Mouse (Mus musculus): ENCODE results near the gene Cacnb3. TPM values are rescaled to one million over a fixed set of nuclear protein-coding genes. Genes with fewer than 3 reads are reported as not detected.

The Cacnb3 gene
- polyA plus RNA-seq, 1 experiment from 2014 or later: 15.1 TPM

DNA sequence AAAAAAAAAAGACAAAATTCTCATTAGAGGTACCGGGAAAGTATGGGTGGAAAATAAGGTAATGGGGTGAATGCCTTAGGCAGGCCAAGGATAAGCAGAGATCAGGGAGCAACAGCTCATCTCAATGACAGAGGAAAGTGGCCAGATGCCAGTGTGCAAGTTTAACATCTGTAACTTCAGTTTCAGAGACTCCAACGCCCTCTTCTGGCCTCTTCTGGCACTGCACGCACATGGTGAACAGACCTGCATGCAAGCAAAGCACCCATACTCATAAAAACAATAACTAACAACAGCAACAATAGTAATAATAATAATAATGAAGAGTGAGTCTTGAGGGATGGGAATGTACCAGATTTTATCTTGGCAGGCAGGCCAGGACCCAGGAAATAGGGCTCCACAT is 55.3 kb downstream of the Cacnb3 start:
- H3K4me2 ChIP-seq (replicated peaks; ENCODE audit: low read depth): no peak overlapping the region
- no peaks in the 10 kb centered on the region for H3K27me3 ChIP-seq (ENCODE audit: control insufficient read depth, insufficient read depth, low read length)
- no peak overlapping the region for H3K4me3 ChIP-seq (ENCODE audit: low read depth, low read length)
- no peaks in the 10 kb centered on the region for H3K36me3 ChIP-seq (ENCODE audit: control insufficient read depth, insufficient read depth, low read length)
- H3K4me1 ChIP-seq (replicated peaks; ENCODE audit: control insufficient read depth, insufficient read depth): no peaks in the 10 kb centered on the region
- no peak for DNase-seq (ENCODE audit: low spot score)
- WGBS: 60% methylated on average over 3 of the region's 3 CpGs
- H3K9ac ChIP-seq (ENCODE audit: low read length): no peak overlapping the region
- ATAC-seq (ENCODE audit: low FRiP score, low TSS enrichment): no peak
- no peak overlapping the region for H3K27ac ChIP-seq (replicated peaks)
- TF ChIP-seq EP300 (optimal IDR thresholded peaks at IDR 0.05) (no peak), CTCF (IDR thresholded peaks at IDR 0.05; ENCODE audit: low read depth) (peak; percentile 30)
- H3K9me3 ChIP-seq (ENCODE audit: control insufficient read depth, low read length): no peaks in the 10 kb centered on the region

DNA sequence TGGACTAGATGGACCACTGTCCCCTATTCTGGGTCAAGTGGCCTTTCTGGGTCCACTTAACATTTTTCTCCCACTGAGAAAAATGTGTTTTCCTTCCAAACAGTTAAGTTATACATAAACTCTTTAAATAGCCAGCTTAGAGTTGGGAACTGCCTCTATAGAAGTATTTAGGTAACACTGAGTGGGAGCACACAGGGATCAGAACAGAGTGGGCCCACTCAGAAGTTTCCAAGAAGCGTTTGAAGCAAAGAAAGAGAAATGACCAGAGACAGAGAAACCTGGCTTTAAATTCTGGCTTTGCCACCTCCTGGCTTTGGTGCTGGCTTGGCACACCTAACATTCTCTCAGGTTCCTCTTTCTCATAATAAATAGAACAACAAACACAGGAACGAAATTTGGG is 59.0 kb downstream of the Cacnb3 start:
- Histone ChIP-seq H3K4me2 (replicated peaks; ENCODE audit: low read depth) (no peak overlapping the region), H3K4me1 (replicated peaks; ENCODE audit: control insufficient read depth, insufficient read depth) (no peaks in the 10 kb centered on the region; the same call in 1 of the 2 replicates), H3K9me3 (ENCODE audit: control insufficient read depth, low read length) (no peaks in the 10 kb centered on the region), H3K4me3 (ENCODE audit: low read depth, low read length) (no peak overlapping the region), H3K27me3 (ENCODE audit: control insufficient read depth, insufficient read depth, low read length) (no peaks in the 10 kb centered on the region), H3K9ac (ENCODE audit: low read length) (no peak overlapping the region), H3K27ac (replicated peaks) (no peak overlapping the region), H3K36me3 (ENCODE audit: control insufficient read depth, insufficient read depth, low read length) (no peaks in the 10 kb centered on the region)
- DNase-seq (ENCODE audit: low spot score): no peak
- ATAC-seq (ENCODE audit: low FRiP score, low TSS enrichment): no peak
- WGBS: 77% methylated on average over 2 of the region's 2 CpGs
- TF ChIP-seq EP300 (optimal IDR thresholded peaks at IDR 0.05) (no peak), CTCF (IDR thresholded peaks at IDR 0.05; ENCODE audit: low read depth) (no peak)

DNA sequence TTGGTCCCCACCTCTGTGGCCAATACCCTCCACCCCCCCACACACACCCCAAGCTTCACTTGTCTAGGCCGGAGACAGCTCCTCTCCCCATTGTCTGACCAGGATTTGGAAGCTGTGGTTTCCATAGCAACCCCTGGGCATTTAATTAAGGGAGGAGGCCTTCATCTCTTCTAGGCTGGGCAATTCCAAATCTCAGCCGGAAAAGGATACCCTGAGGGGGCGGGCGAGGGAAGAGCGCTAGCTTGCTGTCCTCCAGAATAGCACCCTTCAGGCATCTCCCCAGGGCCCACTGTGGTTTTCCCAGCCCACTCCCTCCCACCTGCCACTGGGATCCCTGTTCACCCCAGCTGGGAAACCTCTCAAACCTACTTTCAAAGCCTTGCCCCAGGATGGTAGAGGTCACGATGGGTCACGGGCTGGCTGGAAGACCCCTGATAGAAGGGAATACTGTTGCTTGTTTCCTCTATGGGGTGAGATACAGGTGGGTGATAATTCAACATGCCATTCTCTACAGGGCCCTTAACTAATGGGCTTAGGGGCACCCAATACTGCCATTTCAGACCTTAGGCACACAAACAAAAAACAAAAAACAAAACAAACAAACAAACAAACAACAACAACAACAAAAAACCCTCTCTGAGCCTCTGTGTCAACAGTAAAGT is 61.0 kb downstream of the Cacnb3 start:
- 67% methylated on average over 7 of the region's 7 CpGs for WGBS
- Histone ChIP-seq H3K27me3 (ENCODE audit: control insufficient read depth, insufficient read depth, low read length) (no peaks in the 10 kb centered on the region), H3K9me3 (ENCODE audit: control insufficient read depth, low read length) (no peaks in the 10 kb centered on the region), H3K4me2 (replicated peaks; ENCODE audit: low read depth) (no peak overlapping the region), H3K36me3 (ENCODE audit: control insufficient read depth, insufficient read depth, low read length) (no peaks in the 10 kb centered on the region), H3K4me1 (replicated peaks; ENCODE audit: control insufficient read depth, insufficient read depth) (no peaks in the 10 kb centered on the region; the same call in 1 of the 2 replicates), H3K4me3 (ENCODE audit: low read depth, low read length) (no peak overlapping the region), H3K27ac (replicated peaks) (0 out of 2 replicates have a peak overlapping the region, but pooled peaks have one; percentile 8), H3K9ac (ENCODE audit: low read length) (no peak overlapping the region)
- TF ChIP-seq EP300 (optimal IDR thresholded peaks at IDR 0.05) (no peak), CTCF (IDR thresholded peaks at IDR 0.05; ENCODE audit: low read depth) (no peak)
- DNase-seq (ENCODE audit: low spot score) (no peak), ATAC-seq (ENCODE audit: low FRiP score, low TSS enrichment) (no peak)

DNA sequence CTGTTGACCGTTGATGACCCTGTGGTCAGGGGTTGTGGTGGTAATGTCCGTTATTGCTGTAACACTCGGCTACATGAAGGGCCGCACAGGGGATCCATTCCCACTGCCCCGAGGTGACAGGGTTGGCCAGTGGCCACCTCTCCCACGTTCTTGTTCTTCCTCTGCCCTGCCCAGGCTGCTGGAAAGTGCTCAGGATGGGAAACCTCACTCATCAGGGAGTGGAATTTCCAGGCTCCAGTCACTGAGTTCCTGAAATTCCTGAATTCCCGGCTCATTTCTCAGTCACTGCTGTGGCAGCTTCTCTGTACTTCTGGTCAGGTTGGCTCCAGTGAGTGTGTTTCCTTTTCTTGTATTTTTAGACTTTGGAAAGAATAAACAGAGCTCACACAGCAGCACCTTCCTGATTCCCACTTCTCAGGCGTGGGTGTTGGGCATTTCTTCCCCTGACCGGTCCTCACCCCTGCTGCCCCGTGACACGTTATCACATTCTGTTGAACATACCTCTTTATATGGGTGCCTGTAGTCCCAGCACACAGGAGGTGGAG is 61.6 kb downstream of the Cacnb3 start:
- Histone ChIP-seq H3K4me3 (ENCODE audit: low read depth, low read length) (no peak overlapping the region), H3K36me3 (ENCODE audit: control insufficient read depth, insufficient read depth, low read length) (no peaks in the 10 kb centered on the region), H3K9ac (ENCODE audit: low read length) (peak overlapping the region; percentile 4; the same call in 1 of the 2 replicates), H3K4me1 (replicated peaks; ENCODE audit: control insufficient read depth, insufficient read depth) (no peaks in the 10 kb centered on the region; the same call in 1 of the 2 replicates), H3K4me2 (replicated peaks; ENCODE audit: low read depth) (no peak overlapping the region), H3K27me3 (ENCODE audit: control insufficient read depth, insufficient read depth, low read length) (no peaks in the 10 kb centered on the region), H3K27ac (replicated peaks) (0 out of 2 replicates have a peak overlapping the region, but pooled peaks have one; percentile 8), H3K9me3 (ENCODE audit: control insufficient read depth, low read length) (no peaks in the 10 kb centered on the region)
- 26% methylated on average over 11 of the region's 11 CpGs for WGBS
- ATAC-seq (ENCODE audit: low FRiP score, low TSS enrichment) (peak; percentile 49; the same call in 1 of the 2 replicates), DNase-seq (ENCODE audit: low spot score) (peak; percentile 34)
- TF ChIP-seq CTCF (IDR thresholded peaks at IDR 0.05; ENCODE audit: low read depth) (no peak), EP300 (optimal IDR thresholded peaks at IDR 0.05) (peak; percentile 21)

Other genes with a start within 250 kb of the Cacnb3 start
- not detected in 2 replicates for gene Olfr283, start 249.9 kb upstream of the Cacnb3 start, polyA plus RNA-seq (2015; fragmentation: Nextera tagmentation; extraction: Ambion mirVana)
- not detected in 2 replicates for gene Olfr282, start 199.6 kb upstream of the Cacnb3 start, polyA plus RNA-seq (2015; fragmentation: Nextera tagmentation; extraction: Ambion mirVana)
- not detected in 2 replicates for gene Olfr281, start 178.3 kb upstream of the Cacnb3 start, polyA plus RNA-seq (2015; fragmentation: Nextera tagmentation; extraction: Ambion mirVana)
- not detected in 2 replicates for gene OR5BS1P, start 160.9 kb upstream of the Cacnb3 start, polyA plus RNA-seq (2015; fragmentation: Nextera tagmentation; extraction: Ambion mirVana)
- 0.42 and 0.70 TPM in 2 replicates for gene Lalba, start 148.1 kb upstream of the Cacnb3 start, polyA plus RNA-seq (2015; fragmentation: Nextera tagmentation; extraction: Ambion mirVana)
- gene Olfr279, start 138.4 kb upstream of the Cacnb3 start, polyA plus RNA-seq (2015; fragmentation: Nextera tagmentation; extraction: Ambion mirVana): not detected in 2 replicates
- 44.3 and 44.9 TPM in 2 replicates for gene Kansl2, start 96.6 kb upstream of the Cacnb3 start, polyA plus RNA-seq (2015; fragmentation: Nextera tagmentation; extraction: Ambion mirVana)
- 20.8 and 23.9 TPM in 2 replicates for gene Ccnt1, start 59.9 kb upstream of the Cacnb3 start, polyA plus RNA-seq (2015; fragmentation: Nextera tagmentation; extraction: Ambion mirVana)
- 0.19 and 0.36 TPM in 2 replicates for gene 4930415O20Rik, start 59.8 kb upstream of the Cacnb3 start, polyA plus RNA-seq (2015; fragmentation: Nextera tagmentation; extraction: Ambion mirVana)
- gene Adcy6, start 20.8 kb upstream of the Cacnb3 start, polyA plus RNA-seq (2015; fragmentation: Nextera tagmentation; extraction: Ambion mirVana): 9.0 and 9.5 TPM in 2 replicates
- gene Ddx23, start 32.1 kb downstream of the Cacnb3 start, polyA plus RNA-seq (2015; fragmentation: Nextera tagmentation; extraction: Ambion mirVana): 8.2 and 10.3 TPM in 2 replicates
- gene Rnd1, start 46.6 kb downstream of the Cacnb3 start, polyA plus RNA-seq (2015; fragmentation: Nextera tagmentation; extraction: Ambion mirVana): 0.35 and 0.46 TPM in 2 replicates
- 0.70 and 0.76 TPM in 2 replicates for gene Ccdc65, start 77.4 kb downstream of the Cacnb3 start, polyA plus RNA-seq (2015; fragmentation: Nextera tagmentation; extraction: Ambion mirVana)
- gene Fkbp11, start 97.4 kb downstream of the Cacnb3 start, polyA plus RNA-seq (2015; fragmentation: Nextera tagmentation; extraction: Ambion mirVana): 117 and 127 TPM in 2 replicates
- 29.5 and 33.1 TPM in 2 replicates for gene Arf3, start 132.4 kb downstream of the Cacnb3 start, polyA plus RNA-seq (2015; fragmentation: Nextera tagmentation; extraction: Ambion mirVana)
- 0.11 TPM in 1 of 2 replicates, not detected in the other for gene Wnt10b, start 147.3 kb downstream of the Cacnb3 start, polyA plus RNA-seq (2015; fragmentation: Nextera tagmentation; extraction: Ambion mirVana)
- gene Wnt1, start 159.0 kb downstream of the Cacnb3 start, polyA plus RNA-seq (2015; fragmentation: Nextera tagmentation; extraction: Ambion mirVana): not detected in 2 replicates
- gene Ddn, start 178.7 kb downstream of the Cacnb3 start, polyA plus RNA-seq (2015; fragmentation: Nextera tagmentation; extraction: Ambion mirVana): 0.02 TPM in 1 of 2 replicates, not detected in the other
- gene Prkag1, start 200.7 kb downstream of the Cacnb3 start, polyA plus RNA-seq (2015; fragmentation: Nextera tagmentation; extraction: Ambion mirVana): 56.2 TPM in 2 replicates
- gene Kmt2d, start 240.4 kb downstream of the Cacnb3 start, polyA plus RNA-seq (2015; fragmentation: Nextera tagmentation; extraction: Ambion mirVana): 5.1 TPM in 2 replicates